In the genomic region with DNA sequence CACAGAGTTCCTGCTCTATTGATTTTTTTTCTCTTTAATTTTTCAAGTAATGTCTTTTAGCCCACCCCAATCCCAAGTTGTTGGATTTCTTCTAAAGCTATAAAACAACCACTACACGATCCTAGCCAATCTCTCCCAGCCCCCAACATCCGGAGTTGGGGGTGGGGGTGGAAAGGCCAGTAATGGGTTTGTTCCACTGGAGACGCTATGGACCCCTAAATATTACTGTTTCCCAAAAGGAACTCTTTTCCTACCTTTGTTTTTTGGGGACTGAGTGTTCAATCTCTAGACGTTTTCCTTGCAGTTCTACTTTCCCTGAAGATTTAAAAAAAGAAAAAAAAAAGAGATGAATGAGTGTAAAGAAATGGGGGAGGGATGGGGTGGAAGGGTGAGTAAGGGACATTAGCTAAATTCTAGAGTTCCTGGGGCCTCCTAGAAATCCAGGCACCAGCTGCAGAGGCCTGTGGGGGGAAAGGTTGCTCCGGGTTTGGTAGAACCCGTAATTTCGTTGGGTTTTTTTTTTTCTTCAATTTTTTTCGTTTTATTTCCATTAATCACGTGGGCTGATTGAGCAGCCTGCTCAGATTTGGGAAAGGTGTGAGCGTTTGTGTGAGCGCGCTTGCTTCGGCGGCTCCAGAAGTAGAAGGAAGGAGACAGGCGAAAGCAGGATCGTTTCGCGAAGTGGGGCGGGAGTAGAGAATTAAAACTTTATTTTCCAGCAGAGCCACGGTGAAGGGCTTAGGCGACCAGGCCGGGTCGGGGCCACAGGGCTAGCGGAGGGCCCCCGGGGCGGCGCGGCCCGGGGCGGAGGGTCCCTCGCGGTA, we compare ENCODE assay signal across 9 mouse cellular contexts. TPM values are rescaled to one million over a fixed set of nuclear protein-coding genes. Genes with fewer than 3 reads are reported as not detected.
DNase-seq lines count a peak whose midpoint lies in the region; ATAC-seq lines count a peak whose summit lies in the region.
"Had no signal": no experiment of that assay in that cellular context is flagged by ENCODE, and none has a peak within 500 bp of the region (broad histone marks: within the 10 kb centered on the region; RNA-seq: fewer than 3 reads in every experiment).

No protein-coding gene starts in this region.

- H3K27ac ChIP-seq in kidney, embryonic 14.5 days (ENCODE audit: low read depth, low read length) = peak overlapping the region; percentile 94
- H3K27ac ChIP-seq in hindbrain, embryonic 14.5 days = peak overlapping the region; percentile 89
- H3K27ac ChIP-seq in midbrain, embryonic 16.5 days (ENCODE audit: low read length) = peak overlapping the region; percentile 79

- no peaks in the 10 kb centered on the region; the same call in 1 of the 2 replicates for H3K36me3 ChIP-seq in kidney, embryonic 14.5 days (ENCODE audit: control insufficient read depth, insufficient read depth, low read length)
- no peaks in the 10 kb centered on the region for H3K36me3 ChIP-seq in hindbrain, embryonic 14.5 days (replicated peaks; ENCODE audit: control insufficient read depth, insufficient read depth)
- no peaks in the 10 kb centered on the region for H3K36me3 ChIP-seq in midbrain, embryonic 16.5 days (ENCODE audit: control insufficient read depth, insufficient read depth, low read length)

- no peaks in the 10 kb centered on the region for H3K27me3 ChIP-seq in kidney, embryonic 14.5 days (ENCODE audit: control insufficient read depth, insufficient read depth, low read length)
- H3K27me3 ChIP-seq in hindbrain, embryonic 14.5 days (ENCODE audit: control insufficient read depth, insufficient read depth, low read length) = no peaks in the 10 kb centered on the region
- no peaks in the 10 kb centered on the region for H3K27me3 ChIP-seq in midbrain, embryonic 16.5 days (ENCODE audit: control insufficient read depth, insufficient read depth, low read depth, low read length)

- peak overlapping the region; percentile 96 for H3K4me3 ChIP-seq in kidney, embryonic 14.5 days (ENCODE audit: low read length)
- peak overlapping the region; percentile 81 for H3K4me3 ChIP-seq in hindbrain, embryonic 14.5 days (replicated peaks; ENCODE audit: low read length)
- peak overlapping the region; percentile 48 for H3K4me3 ChIP-seq in midbrain, embryonic 16.5 days (ENCODE audit: low read depth, low read length)

- H3K4me1 ChIP-seq in kidney, embryonic 14.5 days (ENCODE audit: control insufficient read depth, insufficient read depth, low read length) = peaks cover 21% of the 10 kb centered on the region
- H3K4me1 ChIP-seq in hindbrain, embryonic 14.5 days (replicated peaks; ENCODE audit: control insufficient read depth, insufficient read depth, low read length) = peaks cover 25% of the 10 kb centered on the region
- H3K4me1 ChIP-seq in midbrain, embryonic 16.5 days (ENCODE audit: control insufficient read depth, insufficient read depth, low read length) = peaks cover 27% of the 10 kb centered on the region

- no peak for DNase-seq in kidney, adult 9 months
- peak; percentile 25 for DNase-seq in c-Kit-negative CD71-positive TER-119-positive erythroid progenitor cells, embryonic 14.5 days (ENCODE audit: low read depth, low spot score)
- no peak for DNase-seq in hindbrain, embryonic 14.5 days (ENCODE audit: low spot score)
- no peak for DNase-seq in layer of hippocampus, postnatal 36 days
- DNase-seq in left cerebral cortex, postnatal 36 days (ENCODE audit: low spot score in 2 of 2) = no peak
- no peak for DNase-seq in lung, postnatal 10 days

- under 1% methylated on average over 31 of the region's 32 CpGs for WGBS in kidney, embryonic 14.5 days
- under 1% methylated on average over 20 of the region's 32 CpGs for WGBS in hindbrain, embryonic 14.5 days
- WGBS in midbrain, embryonic 16.5 days = 2% methylated on average over 27 of the region's 32 CpGs

- H3K9ac ChIP-seq in kidney, embryonic 14.5 days (ENCODE audit: low read depth, low read length) = peak overlapping the region; percentile 92
- H3K9ac ChIP-seq in hindbrain, embryonic 14.5 days = peak overlapping the region; percentile 82
- H3K9ac ChIP-seq in midbrain, embryonic 16.5 days (ENCODE audit: low read depth, low read length) = peak overlapping the region; percentile 74

- intact Hi-C loops in left cerebral cortex, postnatal 36 days (cut with DNase I) = loop anchor here (10.0 kb wide), 4 partner anchors 171 to 859 kb away; partner anchors contain the start of genes Dlx4 and Hoxb4

- no peaks in the 10 kb centered on the region for H3K9me3 ChIP-seq in kidney, embryonic 14.5 days (ENCODE audit: control insufficient read depth, low read length)
- no peaks in the 10 kb centered on the region for H3K9me3 ChIP-seq in hindbrain, embryonic 14.5 days (ENCODE audit: control insufficient read depth, low read length)
- no peaks in the 10 kb centered on the region for H3K9me3 ChIP-seq in midbrain, embryonic 16.5 days (replicated peaks; ENCODE audit: control insufficient read depth, low read length, poor library complexity, severe bottlenecking)

- H3K4me2 ChIP-seq in kidney, embryonic 14.5 days (replicated peaks; ENCODE audit: low read depth, low read length) = peak overlapping the region; percentile 75
- peak overlapping the region; percentile 71 for H3K4me2 ChIP-seq in hindbrain, embryonic 14.5 days (replicated peaks)
- H3K4me2 ChIP-seq in midbrain, embryonic 16.5 days (ENCODE audit: low read length) = peak overlapping the region; percentile 87

- no peak for ATAC-seq in kidney, embryonic 14.5 days (ENCODE audit: low FRiP score, low TSS enrichment)
- ATAC-seq in hindbrain, embryonic 14.5 days (ENCODE audit: low FRiP score) = 0 out of 2 replicates have a peak, but pooled peaks have one; percentile 5
- no peak for ATAC-seq in midbrain, embryonic 16.5 days

RNA-seq across cellular contexts. Expression of gene Igf2bp1, which starts 1.6 kb away (rescaled TPM):
- 42.1 and 54.2 TPM in 2 replicates for polyA plus RNA-seq in kidney, embryonic 14.5 days (2014; fragmentation: Nextera tagmentation; extraction: Ambion mirVana)
- 6.5 and 7.0 TPM in 2 replicates for polyA plus RNA-seq in hindbrain, embryonic 14.5 days (2014; fragmentation: Nextera tagmentation; extraction: Ambion mirVana)
- polyA plus RNA-seq in midbrain, embryonic 16.5 days (2015; fragmentation: Nextera tagmentation; extraction: Ambion mirVana) = 6.2 and 9.5 TPM in 2 replicates
- not detected for total RNA-seq in layer of hippocampus, postnatal 36 days (2021)
- total RNA-seq in left cerebral cortex, postnatal 36 days (2021) = under 1 TPM in 1 of 2 experiments, not detected in 1; 0.27 TPM

RNA-seq across cellular contexts. Expression of gene Gip, which starts 20.2 kb away (rescaled TPM):
- polyA plus RNA-seq in kidney, embryonic 14.5 days (2014; fragmentation: Nextera tagmentation; extraction: Ambion mirVana) = not detected in 2 replicates
- not detected in 2 replicates for polyA plus RNA-seq in hindbrain, embryonic 14.5 days (2014; fragmentation: Nextera tagmentation; extraction: Ambion mirVana)
- polyA plus RNA-seq in midbrain, embryonic 16.5 days (2015; fragmentation: Nextera tagmentation; extraction: Ambion mirVana) = not detected in 2 replicates
- not detected for total RNA-seq in layer of hippocampus, postnatal 36 days (2021)
- not detected for total RNA-seq in left cerebral cortex, postnatal 36 days (2021)
- total RNA-seq: layer of hippocampus, postnatal 10 days had no signal

RNA-seq across cellular contexts. Expression of gene Snf8, which starts 30.5 kb away (rescaled TPM):
- 34.2 and 63.5 TPM in 2 replicates for polyA plus RNA-seq in kidney, embryonic 14.5 days (2014; fragmentation: Nextera tagmentation; extraction: Ambion mirVana)
- 46.3 and 57.3 TPM in 2 replicates for polyA plus RNA-seq in hindbrain, embryonic 14.5 days (2014; fragmentation: Nextera tagmentation; extraction: Ambion mirVana)
- 129 and 130 TPM in 2 replicates for polyA plus RNA-seq in midbrain, embryonic 16.5 days (2015; fragmentation: Nextera tagmentation; extraction: Ambion mirVana)
- 100 to 1,000 TPM; 101 to 107 TPM for total RNA-seq in layer of hippocampus, postnatal 36 days (2021)
- total RNA-seq in left cerebral cortex, postnatal 36 days (2021) = 100 to 1,000 TPM in 1 of 2 experiments, 10 to 100 TPM in 1; 99.2 to 113 TPM
